Mouse (Mus musculus) thymus, postnatal 4 days (tissue): ENCODE data around the gene Flywch2.

ENCODE experiments used
- DNase-seq: peaks from one replicate; pipeline ENCODE4 v3.0.0; 2021

Gene Flywch2

DNA sequence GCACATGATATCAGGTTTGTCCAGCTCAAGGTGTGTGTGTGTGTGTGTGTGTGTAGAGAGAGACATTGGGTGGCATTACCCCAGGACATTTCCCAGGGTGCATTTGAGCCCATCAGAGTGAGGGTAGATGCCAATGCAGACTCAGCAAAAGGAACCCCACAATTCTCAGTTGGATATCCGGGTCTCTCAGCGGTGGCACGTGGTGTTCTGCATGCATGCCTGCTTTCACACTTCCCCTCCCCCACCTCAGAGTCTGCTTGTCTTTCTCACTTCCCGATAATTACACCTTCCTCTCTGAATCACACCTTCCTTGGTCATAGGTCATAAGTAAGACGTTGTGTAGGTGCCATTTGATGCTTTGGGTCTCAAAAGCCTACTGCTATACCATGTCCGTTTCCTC is 37.9 kb downstream of the Flywch2 start:
- no peak for DNase-seq

DNA sequence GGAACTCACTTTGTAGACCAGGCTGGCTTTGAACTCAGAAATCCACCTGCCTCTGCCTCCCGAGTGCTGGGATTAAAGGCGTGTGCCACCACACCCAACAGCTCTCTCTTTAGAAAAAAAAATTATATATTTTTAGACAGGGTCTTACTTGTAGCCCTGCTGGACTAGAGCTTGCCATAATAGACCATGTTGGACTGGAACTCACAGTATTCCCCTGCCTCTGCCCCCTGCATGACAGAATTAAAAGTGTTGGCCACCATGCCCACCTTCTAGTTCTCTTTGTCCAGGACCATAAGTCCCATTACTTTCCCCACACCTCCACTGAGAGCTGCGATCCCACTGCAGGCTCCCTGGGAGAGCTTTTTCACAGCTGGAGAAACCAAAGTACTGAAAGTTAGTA is 38.4 kb downstream of the Flywch2 start:
- DNase-seq = no peak

DNA sequence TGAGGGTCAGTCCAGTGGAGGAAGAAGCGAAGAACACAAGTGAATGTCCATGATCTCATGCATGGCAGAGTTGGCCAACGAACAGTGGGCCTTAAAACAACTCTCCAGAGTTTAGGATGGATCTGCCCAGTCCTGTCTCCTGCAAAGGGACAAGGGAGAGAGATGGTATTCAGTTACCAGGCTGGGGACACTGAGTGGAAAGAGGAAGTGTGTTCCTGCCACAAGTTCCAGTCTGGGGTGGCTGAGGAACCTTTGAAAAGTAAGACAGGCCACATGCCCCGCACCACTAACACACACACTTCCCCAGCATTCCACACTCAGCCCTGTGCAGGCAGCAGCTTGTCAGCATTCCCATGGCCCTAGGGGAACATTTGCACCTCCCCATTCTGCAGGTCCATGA is 39.1 kb downstream of the Flywch2 start:
- DNase-seq = no peak

DNA sequence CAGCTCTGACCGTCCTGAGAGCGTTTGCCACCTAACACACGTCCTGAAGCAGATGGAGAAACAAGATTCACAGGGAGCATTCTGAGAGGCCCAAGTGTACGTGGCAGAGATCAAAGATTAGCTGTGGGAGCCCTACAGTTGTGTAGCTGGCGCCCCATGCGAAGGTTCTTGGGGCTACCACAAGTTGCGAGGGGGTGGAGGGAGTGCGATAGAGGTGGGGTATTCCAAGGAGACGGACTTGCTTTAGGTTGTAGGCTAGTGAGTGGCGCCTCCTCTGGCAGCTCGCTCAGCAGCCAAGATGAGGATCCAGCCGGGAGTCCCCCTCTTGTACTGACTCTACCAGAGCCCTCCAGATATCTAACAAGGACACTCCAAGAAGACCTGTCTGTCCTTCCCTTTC is 39.6 kb downstream of the Flywch2 start:
- DNase-seq = peak; percentile 60

DNA sequence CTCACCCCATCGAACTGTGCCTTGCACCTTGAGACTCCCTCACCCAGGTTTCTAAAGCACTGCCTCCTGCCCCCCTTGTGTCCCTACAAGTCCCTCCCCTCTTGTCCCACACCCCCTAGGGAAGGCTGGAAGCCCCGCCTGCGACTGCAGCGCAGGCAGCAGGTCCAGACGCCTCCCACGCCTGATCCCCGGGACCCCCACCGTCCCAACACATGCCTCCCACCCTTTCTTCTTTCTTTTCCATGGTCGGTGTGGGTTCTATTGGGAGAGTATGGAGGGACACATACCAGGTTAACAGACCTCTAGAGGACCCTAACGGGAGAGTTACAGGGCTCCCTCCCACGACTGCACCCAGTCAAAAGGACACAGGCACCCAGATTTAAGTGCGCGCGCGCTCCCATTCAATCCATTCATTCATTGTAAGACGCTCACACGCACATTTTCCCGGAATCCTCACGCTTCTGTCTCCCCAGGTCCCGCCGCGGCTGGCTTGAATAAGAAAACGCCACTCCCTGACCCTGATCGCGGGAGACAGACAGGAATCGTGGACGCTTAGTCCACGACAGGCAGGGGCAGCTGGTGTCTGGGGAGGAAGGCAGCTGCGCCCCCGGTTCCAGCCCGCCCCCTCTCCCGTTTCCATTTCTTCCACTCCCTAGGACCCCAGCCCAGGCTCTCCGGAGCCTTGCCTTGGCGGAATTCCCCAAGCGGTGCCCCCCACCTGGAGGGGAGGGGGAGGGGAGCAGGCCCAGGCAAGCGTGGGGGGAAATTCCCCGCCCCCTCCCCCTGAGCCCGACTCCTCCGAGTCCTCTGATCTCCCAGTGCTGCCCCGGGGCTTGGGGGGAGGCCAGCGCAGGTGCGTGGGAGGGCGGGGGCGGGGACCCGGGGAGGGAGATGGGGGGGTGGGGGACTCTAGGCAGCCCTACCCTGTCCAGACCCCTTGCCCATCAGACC is 40.3 kb downstream of the Flywch2 start, which contains the start of gene Kremen2:
Kremen2 (minus strand) TSS at position 533 of the 951 bp plus-strand sequence.
- peak; percentile 60 for DNase-seq

DNA sequence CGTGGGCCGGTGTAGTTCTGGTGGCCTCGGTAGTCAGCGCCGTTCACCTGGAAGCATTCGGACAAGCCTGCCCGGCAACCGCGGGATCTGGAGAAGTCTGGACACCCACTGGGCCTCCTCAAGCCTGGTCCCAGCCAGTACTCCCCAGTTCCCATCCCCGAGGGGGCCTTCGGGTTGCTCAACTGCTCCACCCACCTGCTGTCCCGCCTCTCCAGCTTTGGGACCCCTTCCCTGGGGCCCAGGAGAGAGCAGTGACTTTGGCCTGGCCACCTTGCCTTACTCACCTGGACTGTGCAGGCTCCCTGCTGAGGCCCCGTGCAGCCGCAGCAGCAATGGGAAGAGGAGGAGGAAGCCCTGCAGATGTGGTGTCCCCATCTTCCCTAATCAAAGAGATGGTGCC is 41.2 kb downstream of the Flywch2 start:
- DNase-seq = no peak

DNA sequence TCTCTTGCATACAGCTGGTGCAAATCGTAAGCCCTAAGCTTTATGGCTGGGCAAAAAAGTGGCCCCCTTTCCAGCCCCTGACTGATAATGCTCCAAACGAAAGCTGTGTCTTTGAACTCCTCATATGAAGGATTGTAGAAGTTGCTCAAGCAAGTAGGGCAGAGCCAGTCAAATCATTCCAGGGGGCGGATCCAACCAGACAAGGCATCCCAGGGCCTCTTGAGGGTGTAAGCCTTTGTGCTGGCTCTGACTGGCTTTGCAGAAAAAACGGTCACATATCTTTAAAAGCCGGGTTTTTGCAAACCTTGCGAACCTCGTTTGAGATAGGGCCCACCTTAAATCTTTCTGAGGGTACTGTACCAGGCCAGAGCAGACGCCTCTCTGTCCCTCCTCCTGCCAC is 41.8 kb downstream of the Flywch2 start:
- DNase-seq = no peak

DNA sequence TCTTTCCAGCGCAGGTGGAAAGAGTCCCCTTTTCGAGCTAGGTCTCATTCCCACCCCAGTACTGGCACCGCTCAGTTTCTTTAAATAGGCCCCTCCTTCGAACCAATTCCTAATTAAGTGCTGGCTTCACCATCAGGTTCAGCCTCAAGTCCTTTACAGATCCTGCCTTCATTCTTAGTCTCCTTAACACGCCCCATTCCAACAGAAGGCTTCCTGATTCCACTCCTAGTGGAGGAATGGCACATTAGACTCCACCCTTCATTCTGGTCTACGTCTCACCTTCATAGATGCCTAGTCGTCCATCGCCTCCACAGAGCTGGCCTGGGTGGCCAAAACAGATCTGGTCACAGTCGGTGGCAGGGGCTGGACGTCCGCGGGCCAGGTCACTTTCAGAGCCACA is 42.9 kb downstream of the Flywch2 start:
- no peak for DNase-seq

DNA sequence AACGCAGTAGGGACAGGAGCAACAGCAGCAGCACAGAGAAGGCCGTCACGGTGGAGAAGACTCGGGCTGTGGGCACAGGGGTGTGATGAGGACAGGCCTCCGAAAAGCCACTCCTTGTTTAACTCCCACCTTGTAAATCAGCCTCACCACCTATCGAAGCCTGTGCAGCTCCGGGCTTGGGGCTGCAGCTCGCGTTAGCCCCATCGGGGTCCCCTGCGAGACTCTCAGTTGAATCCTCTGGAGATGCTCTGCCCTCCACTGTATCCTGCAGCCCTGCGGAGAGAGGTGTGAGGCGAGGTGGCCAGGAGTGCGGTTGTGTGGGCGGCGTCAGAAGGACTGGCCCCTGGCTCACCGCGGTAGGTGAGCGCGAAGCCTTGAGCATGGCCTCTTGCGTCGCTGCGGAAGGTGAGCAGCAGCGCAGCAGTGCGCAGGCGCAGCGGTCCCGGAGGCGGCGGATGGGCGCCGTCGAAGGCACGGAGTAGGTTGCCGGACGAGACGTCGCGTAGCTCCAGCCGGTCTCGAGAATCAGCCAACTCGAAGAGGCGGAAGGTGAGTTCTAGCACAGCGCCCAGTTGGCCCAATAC is 43.6 kb downstream of the Flywch2 start:
- DNase-seq = peak; percentile 79

DNA sequence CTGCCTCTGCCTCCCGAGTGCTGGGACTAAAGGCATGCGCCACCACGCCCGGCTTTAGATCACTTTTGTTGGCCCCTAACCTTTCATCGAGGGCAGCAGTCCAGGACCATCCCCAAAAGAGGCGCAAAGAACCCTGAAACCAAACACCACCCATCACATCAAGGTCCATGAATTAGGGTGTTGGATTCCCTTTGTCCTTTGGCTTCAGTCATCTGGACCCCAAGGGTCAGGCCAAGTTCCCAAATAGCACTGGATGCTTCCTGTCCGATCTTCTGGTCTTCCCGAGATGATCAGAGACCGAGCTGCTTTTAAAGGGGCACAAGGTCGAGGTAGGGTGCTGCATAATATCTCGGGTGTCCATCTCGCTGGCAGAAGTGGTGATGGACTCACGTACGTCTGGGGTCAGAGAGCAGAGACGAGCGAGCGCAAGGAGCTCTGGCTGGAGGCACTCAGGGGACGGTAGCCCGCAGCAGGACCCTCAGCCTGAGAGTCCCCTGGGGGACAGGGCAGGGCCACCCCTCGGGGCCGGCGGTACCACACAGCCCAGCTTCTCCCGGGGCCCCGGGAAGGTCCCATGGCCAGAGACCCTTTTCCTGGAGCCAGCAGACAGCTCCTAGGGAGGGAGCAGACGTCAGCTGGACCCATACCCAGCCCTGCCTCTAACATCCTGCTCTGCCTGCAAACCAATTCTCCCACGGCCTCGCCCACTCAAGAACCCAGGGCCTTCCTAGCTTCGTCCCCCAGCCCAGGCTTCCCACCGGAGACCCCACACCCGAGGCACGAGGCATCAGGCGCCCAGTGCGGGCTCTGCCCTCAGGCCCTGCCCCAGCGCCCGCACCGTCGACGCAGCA is 44.3 kb downstream of the Flywch2 start:
- DNase-seq = peak; percentile 31

DNA sequence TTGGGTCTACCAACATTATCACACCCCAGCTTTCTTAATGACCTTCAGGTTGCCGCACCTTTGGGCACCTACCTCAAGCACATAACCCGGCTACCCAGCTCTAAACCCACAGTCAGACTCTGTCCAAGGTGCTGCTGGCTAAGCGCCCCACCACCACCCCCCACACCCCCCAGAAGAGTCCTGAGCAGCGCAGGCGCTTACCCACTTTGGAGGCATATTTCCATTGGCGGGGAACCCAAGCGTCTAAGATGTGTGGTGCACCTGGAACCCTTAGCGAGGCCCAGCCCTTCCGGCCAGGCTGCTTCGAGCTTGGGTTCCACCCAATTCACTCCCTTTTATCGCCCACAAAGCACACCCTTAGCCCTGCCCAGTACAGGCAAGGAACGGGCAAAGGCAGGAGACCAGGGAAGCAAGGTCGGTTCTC is 45.3 kb downstream of the Flywch2 start, which contains the start of gene Paqr4:
Paqr4 (minus strand) TSS at position 270 of the 424 bp plus-strand sequence.
- DNase-seq = peak; percentile 45

DNA sequence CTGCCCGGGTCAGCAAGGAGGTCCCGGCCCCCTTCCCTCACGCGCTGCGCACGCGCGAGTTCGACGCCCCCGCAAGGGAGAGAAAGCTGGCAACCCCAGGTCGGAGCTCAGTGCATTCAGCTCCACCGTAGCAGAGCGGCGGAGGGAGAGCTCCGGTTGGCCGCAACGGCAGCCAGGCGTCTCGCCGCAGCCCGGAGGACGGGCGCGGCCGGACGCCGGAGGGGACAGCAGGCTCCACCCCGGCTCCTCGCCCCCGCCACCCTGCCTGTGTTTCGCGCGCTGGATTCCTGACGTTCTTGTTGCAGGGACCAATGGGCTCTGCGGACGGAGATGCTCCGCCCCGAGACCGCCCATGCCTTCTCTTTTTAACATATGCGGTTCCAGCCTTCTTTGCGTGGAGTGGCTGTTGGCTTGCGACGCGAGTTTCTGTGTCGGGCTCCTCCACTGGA is 45.7 kb downstream of the Flywch2 start:
- DNase-seq = peak; percentile 78

DNA sequence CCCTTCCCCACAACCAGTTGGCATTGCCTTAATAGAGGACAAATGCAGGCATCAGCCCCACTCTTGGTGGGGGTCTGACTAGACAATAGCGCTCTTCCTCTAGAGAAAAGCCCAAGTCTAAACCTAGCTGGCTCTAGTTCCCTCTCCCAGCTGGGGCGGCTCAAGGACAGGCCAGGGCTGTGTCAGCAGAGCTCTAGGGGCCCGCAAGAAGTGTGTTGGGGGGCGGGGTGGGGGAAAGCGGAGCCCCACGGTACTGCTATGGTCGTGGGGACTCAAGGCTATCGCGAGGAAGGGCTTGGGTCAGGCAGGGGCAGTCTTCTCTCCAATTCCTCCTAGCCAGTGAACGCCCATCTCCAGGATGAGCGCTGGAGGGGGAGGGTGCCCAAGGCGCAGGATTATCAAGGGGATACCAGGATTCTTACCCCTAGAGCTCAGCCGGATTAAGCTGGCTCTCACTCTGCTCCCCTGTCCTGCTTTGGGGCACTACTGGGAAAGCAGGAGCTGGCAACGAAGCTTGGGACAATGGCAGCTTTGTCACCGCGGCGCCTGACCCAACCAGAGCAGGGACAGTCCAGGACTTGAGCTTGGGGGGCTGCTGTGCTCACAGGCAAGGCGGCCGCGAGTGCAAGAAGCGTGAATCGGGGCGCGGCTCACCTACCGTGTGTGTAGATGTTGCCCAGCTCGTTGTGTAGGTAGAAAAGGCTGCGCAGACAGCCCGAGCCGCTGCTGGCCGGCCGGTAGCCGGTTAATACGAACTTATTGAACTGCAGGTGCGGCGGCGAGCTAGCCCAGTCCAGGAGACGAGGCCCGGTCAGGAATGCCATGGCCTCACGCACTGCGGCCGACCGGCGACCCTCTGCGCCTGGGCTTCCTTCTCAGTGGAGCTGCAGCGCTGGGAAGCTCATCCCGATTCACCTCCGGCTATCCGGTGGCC is 46.4 kb downstream of the Flywch2 start:
- peak; percentile 49 for DNase-seq

DNA sequence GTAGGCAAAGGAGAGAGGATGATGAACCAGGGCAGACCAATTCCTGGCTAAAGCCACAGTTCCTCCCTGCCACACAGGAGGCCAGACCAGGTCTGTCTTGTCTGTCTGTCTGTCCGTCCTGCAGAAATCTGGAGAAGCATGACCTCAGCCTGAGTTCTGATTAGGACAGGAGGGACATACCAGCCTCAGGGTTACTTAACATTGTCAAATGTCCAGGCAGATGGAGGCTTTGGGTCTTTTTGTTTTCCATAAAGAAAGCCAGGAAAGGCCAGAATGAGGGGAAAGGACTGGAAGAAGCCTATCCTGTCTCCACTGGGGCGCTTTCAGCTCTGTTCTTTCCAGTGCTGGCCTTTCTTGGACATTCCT is 47.1 kb downstream of the Flywch2 start:
- no peak for DNase-seq

DNA sequence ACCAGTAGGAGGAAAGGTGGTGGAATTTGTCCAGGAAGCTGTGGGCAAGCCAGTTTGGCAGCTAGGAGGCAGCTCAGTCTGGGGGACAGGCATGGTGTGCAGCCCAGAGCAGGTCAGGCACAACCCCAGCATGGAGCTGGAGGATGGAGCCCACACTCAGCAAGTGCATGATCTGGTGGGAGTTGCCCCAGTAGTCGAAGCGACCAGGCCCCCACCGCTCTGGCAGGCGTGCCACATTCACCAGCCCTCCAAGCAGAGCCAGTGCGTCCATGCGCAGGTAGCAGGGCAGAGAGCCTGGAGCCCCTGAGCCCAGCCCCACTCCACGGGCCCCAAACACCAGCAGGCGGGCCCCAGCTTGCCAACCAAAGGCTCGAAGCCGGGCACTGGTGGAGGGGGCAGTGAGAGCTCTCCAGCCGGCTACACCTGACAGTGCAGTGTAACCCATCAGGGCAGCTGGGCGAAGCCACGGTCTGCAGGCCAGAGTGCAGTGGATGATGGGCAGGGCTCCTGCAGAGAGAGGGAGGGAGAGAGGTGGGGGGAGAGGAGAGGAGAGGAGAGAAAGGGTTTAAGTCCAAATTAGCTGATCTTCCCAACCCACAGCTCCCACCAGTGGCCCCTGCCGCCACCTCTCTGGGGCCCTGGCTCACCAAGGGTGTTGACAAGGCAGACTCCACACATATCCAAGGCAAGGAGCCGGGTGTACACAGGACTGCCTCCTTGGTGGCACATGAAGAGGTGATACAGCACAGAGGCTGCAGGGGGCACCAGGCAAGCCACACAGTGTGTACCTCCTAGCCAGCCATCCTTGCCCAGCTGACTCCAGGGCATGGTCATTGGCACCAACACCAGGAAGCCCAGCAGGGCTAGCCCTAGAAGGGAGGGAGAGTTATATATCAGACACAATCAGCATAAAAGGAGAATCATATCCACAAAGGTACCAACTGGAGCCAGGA is 48.1 kb downstream of the Flywch2 start:
- DNase-seq = peak; percentile 47

DNA sequence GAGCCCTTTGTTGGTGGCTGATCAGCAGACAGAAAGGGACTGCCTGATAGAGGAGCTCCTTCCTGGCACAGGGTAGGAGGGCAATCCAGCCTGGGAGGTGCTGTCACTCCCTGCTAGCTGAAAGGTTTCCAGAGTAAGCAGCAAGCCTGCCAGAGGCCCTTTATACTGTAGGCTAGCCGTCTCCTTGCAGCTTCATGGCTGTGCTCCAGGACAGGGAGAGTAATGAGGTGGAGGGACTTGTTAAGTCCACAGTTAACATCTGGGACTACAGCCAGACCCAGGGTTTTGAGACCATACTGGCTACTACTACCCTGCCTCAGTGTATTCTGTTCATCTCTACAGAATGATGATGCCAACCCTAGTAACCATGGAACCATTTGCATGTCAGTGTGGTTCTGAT is 51.5 kb downstream of the Flywch2 start:
- no peak for DNase-seq

DNA sequence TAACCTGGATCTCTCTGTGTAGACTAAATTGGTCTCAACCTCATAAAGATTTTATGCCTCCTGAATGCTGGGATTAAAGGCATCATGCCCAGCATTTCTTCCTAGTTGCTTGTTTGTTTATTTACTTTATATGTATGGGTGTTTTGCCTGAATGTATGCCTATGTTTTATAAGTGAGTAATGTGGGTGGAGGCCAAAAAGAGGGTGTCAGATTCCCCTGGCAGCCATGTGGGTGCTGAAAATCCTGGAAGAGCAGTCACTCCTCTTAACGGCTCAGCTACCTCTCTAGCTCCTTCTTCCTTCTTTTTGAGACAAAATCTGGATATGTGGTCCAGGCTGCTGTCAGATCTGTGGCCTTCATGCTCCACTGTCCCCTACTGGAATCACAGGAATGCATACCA is 55.4 kb downstream of the Flywch2 start:
- DNase-seq = no peak
